Mouse (Mus musculus): ENCODE measurements around the gene Sc5d.

Gene Sc5d

GRCm38 (mm10) chr9:42217685-42218084 lies 46.4 kb downstream of the Sc5d start:
- CTCF ChIA-PET, result no interaction called here
- POLR2A ChIA-PET, result interaction anchor here in 1 of 4 experiments (0.9 to 2.1 kb wide), 4 partner anchors 10 to 152 kb away, joined by 3 to 7 read pairs (median 3); partner anchors contain the start of gene Sc5d

DNA sequence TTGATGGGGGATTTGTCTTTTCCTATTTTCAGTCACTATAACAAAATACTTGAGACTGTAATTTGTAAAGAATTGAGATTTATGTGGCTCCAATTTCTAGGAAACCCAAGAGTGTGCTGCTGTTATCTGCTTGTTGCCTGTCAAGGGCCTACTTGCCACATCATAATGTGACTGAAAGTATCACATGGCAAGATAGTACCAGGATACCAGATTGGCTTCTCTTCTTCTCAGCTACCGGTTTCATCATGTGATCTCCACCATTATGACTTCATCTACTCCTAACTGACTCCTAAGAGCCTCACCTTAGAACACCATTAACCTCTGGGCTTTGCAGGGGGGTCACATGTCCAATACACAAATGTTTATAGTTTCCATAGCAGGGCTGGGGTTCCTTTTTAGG lies 49.9 kb downstream of the Sc5d start:
- CTCF ChIA-PET, result no interaction called here

GRCm38 (mm10) chr9:42213142-42213541 lies 50.9 kb downstream of the Sc5d start:
- CTCF ChIA-PET, result no interaction called here

More for the DNA sequence above, 49.9 kb downstream of the Sc5d start:
- POLR2A ChIA-PET, result no interaction called here

GRCm38 (mm10) chr9:42209666-42210065 lies 54.4 kb downstream of the Sc5d start:
- CTCF ChIA-PET, result interaction anchor here in 1 of 4 experiments (0.6 kb wide), 1 partner anchor 216 kb away, joined by 4 read pairs; no protein-coding TSS in a partner anchor
- POLR2A ChIA-PET, result interaction anchor here in 2 of 4 experiments (1.1 to 2.2 kb wide), 2 partner anchors 14 to 126 kb away, joined by 9 to 12 read pairs; no protein-coding TSS in a partner anchor

More at GRCm38 (mm10) chr9:42213142-42213541, 50.9 kb downstream of the Sc5d start:
- POLR2A ChIA-PET, result no interaction called here

- ChIA-PET POLR2A (interaction anchor here in 3 of 4 experiments (0.6 to 2.2 kb wide), 12 partner anchors 10 to 1001 kb away, joined by 3 to 12 read pairs (median 4); no protein-coding TSS in a partner anchor), CTCF (interaction anchor here in 3 of 4 experiments (0.6 to 1.4 kb wide), 17 partner anchors 10 to 525 kb away, joined by 3 to 11 read pairs (median 4); no protein-coding TSS in a partner anchor)
These were observed 55.6 kb downstream of the Sc5d start for GRCm38 (mm10) chr9:42208463-42208862.

DNA sequence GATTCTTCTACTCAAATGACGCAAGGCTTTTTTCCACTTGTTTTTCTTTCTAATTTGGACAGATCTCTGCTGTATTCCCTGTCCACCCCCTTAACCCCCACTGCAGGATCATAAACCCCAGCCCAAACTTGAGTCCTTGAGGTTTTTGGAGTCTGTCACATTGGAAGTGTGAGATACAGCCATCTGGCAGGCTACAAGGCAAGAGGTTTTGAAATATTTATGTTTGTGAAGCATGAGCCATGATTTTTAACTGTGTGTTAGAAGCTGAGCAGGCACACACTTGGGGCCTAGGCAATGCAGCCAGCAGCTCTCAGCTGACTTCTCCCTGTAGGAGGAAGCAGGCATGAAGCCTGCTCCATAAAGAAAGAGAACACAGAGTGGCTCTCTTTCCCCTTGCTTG lies 57.3 kb downstream of the Sc5d start:
- ChIA-PET POLR2A (interaction anchor here in 2 of 4 experiments (0.9 to 2.0 kb wide), 5 partner anchors 11 to 104 kb away, joined by 3 to 5 read pairs (median 3); no protein-coding TSS in a partner anchor), CTCF (no interaction called here)

DNA sequence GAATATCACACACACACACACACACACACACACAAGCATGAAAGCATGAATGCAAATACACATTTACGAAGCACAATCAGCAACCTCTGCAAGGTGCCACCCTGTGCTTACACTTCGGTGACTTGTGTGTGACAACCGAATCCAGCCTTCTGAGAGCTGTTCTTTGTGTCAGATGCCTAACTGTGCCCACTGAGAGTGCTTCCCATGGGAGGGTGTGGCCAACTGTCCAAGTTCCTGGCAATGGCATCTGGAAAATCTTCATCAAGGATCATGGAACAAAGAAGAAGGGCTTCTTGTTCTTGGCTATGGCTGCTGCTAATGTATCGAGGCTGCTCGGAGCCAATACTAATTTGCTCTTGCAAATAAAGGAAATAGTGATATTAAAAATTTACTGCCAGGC lies 61.8 kb downstream of the Sc5d start:
- ChIA-PET POLR2A (no interaction called here), CTCF (no interaction called here)

Data from embryonic stem cell, embryonic (primary cell).